Mouse (Mus musculus) midbrain, embryonic 14.5 days (tissue): ENCODE data around the gene Zmynd8. TPM values are rescaled to one million over a fixed set of nuclear protein-coding genes. Genes with fewer than 3 reads are reported as not detected.

ENCODE experiments used
- ATAC-seq: fragments of 200-750 bp; cut with Nextera tagmentation; 2 replicates; pipeline ENCODE4 v1.8.0; 2017; ENCODE audit warnings: moderate number of reproducible peaks, moderate library complexity; ENCODE audit not compliant: low FRiP score, low TSS enrichment
- DNase-seq: peaks from one replicate; pipeline ENCODE4 v3.0.0-alpha.2; 2015
- H3K27ac ChIP-seq: fragments of 300-500 bp; sonication (generic); replicated peaks from 2 replicates; pipeline ENCODE4 v1.5.1; 2014; ENCODE audit warnings: mild to moderate bottlenecking, low read depth, low read length, moderate library complexity
- H3K27me3 ChIP-seq: fragments of 300-500 bp; sonication (generic); 2 replicates; pipeline ENCODE4 v1.6.1; 2014; ENCODE audit warnings: low read length, control low read depth, mixed read lengths; ENCODE audit not compliant: control insufficient read depth, insufficient read depth
- H3K36me3 ChIP-seq: fragments of 300-500 bp; sonication (generic); 2 replicates; pipeline ENCODE4 v1.6.1; 2014; ENCODE audit warnings: low read length, control low read depth; ENCODE audit not compliant: control insufficient read depth, insufficient read depth
- H3K4me1 ChIP-seq: fragments of 300-500 bp; sonication (generic); 2 replicates; pipeline ENCODE4 v1.6.1; 2014; ENCODE audit warnings: mild to moderate bottlenecking, antibody characterized with exemption, low read length, control low read depth; ENCODE audit not compliant: control insufficient read depth, insufficient read depth
- H3K4me2 ChIP-seq: fragments of 300-500 bp; sonication (generic); 2 replicates; pipeline ENCODE4 v1.6.1; 2014; ENCODE audit warnings: mild to moderate bottlenecking, low read length, moderate library complexity
- H3K4me3 ChIP-seq: fragments of 300-500 bp; sonication (generic); replicated peaks from 2 replicates; pipeline ENCODE4 v1.5.1; 2014; ENCODE audit warnings: low read depth, low read length
- H3K9ac ChIP-seq: fragments of 300-500 bp; sonication (generic); replicated peaks from 2 replicates; pipeline ENCODE4 v1.6.1; 2014; ENCODE audit warnings: mild to moderate bottlenecking, low read length, moderate library complexity
- H3K9me3 ChIP-seq: fragments of 300-500 bp; sonication (generic); 2 replicates; pipeline ENCODE4 v1.6.1; 2016; ENCODE audit warnings: low read length, control low read depth, mixed read lengths; ENCODE audit not compliant: control insufficient read depth
- WGBS: fragments of 180-500 bp; shearing (Covaris S2); extraction: QIAGEN DNeasy Blood & Tissue Kit; methylation state at CpG from one replicate; pipeline ENCODE4 v1.1.7; 2014; 5-methylcytosine and 5-hydroxymethylcytosine counted together
- polyA plus RNA-seq: library from polyadenylated mRNA; unstranded; fragments of >200 nt; fragmentation: Nextera tagmentation; extraction: Ambion mirVana; gene quantifications from 2 replicates; pipeline ENCODE4 v1.2.1, GENCODE M21; 2014

Zmynd8 gene
- polyA plus RNA-seq, 1 experiment from 2014 or later: 64.4 TPM

- ATAC-seq: 0 out of 2 replicates have a peak, but pooled peaks have one; percentile 13
- no peaks in the 10 kb centered on the region for H3K9me3 ChIP-seq
- peak overlapping the region; percentile 42 for H3K4me2 ChIP-seq
- H3K4me1 ChIP-seq: peaks cover 89% of the 10 kb centered on the region
- DNase-seq: peak; percentile 73
- WGBS: 6% methylated on average over 13 of the region's 17 CpGs
- peak overlapping the region; percentile 100 for H3K27ac ChIP-seq
- peak overlapping the region; percentile 57 for H3K9ac ChIP-seq
- H3K36me3 ChIP-seq: no peaks in the 10 kb centered on the region
- H3K4me3 ChIP-seq: no peak overlapping the region
- H3K27me3 ChIP-seq: no peaks in the 10 kb centered on the region
These were observed 13.4 kb downstream of the Zmynd8 start for GRCm38 (mm10) chr2:165885225-165885950.

GRCm38 (mm10) chr2:165884577-165885224 lies 14.1 kb downstream of the Zmynd8 start:
- peak; percentile 96 for DNase-seq
- H3K9me3 ChIP-seq: no peaks in the 10 kb centered on the region
- WGBS: 4% methylated on average over 20 of the region's 21 CpGs
- H3K9ac ChIP-seq: peak overlapping the region; percentile 64
- H3K4me1 ChIP-seq: peaks cover 95% of the 10 kb centered on the region
- H3K27ac ChIP-seq: peak overlapping the region; percentile 100
- H3K36me3 ChIP-seq: no peaks in the 10 kb centered on the region
- peak overlapping the region; percentile 35 for H3K4me3 ChIP-seq
- H3K4me2 ChIP-seq: peak overlapping the region; percentile 81
- no peaks in the 10 kb centered on the region for H3K27me3 ChIP-seq
- ATAC-seq: peak; percentile 63

GRCm38 (mm10) chr2:165883846-165884576 lies 14.8 kb downstream of the Zmynd8 start:
- no peaks in the 10 kb centered on the region for H3K27me3 ChIP-seq
- peaks cover 95% of the 10 kb centered on the region for H3K4me1 ChIP-seq
- WGBS: 11% methylated on average over 11 of the region's 11 CpGs
- H3K9ac ChIP-seq: peak overlapping the region; percentile 64
- H3K27ac ChIP-seq: peak overlapping the region; percentile 100
- H3K9me3 ChIP-seq: no peaks in the 10 kb centered on the region
- DNase-seq (peak; percentile 54), ATAC-seq (no peak)
- no peaks in the 10 kb centered on the region for H3K36me3 ChIP-seq
- H3K4me3 ChIP-seq: peak overlapping the region; percentile 35
- H3K4me2 ChIP-seq: peak overlapping the region; percentile 81

GRCm38 (mm10) chr2:165883006-165883405 lies 15.8 kb downstream of the Zmynd8 start:
- no peaks in the 10 kb centered on the region for H3K36me3 ChIP-seq
- DNase-seq: peak; percentile 44

GRCm38 (mm10) chr2:165881585-165882431 lies 17.0 kb downstream of the Zmynd8 start:
- Histone ChIP-seq H3K9ac (peak overlapping the region; percentile 64; the same call in 1 of the 2 replicates), H3K9me3 (no peaks in the 10 kb centered on the region), H3K4me3 (peak overlapping the region; percentile 35), H3K36me3 (no peaks in the 10 kb centered on the region), H3K4me2 (peak overlapping the region; percentile 81), H3K4me1 (peaks cover 95% of the 10 kb centered on the region), H3K27ac (peak overlapping the region; percentile 100), H3K27me3 (no peaks in the 10 kb centered on the region)
- 11% methylated on average over 12 of the region's 13 CpGs for WGBS
- DNase-seq (peak; percentile 56), ATAC-seq (no peak)

More at GRCm38 (mm10) chr2:165883006-165883405, 15.8 kb downstream of the Zmynd8 start:
- Histone ChIP-seq H3K4me1 (peaks cover 95% of the 10 kb centered on the region), H3K4me2 (peak overlapping the region; percentile 81), H3K27me3 (no peaks in the 10 kb centered on the region), H3K9ac (peak overlapping the region; percentile 64), H3K9me3 (no peaks in the 10 kb centered on the region), H3K4me3 (peak overlapping the region; percentile 35), H3K27ac (peak overlapping the region; percentile 100)
- 17% methylated on average over 6 of the region's 6 CpGs for WGBS
- no peak for ATAC-seq

GRCm38 (mm10) chr2:165881220-165881584 lies 17.6 kb downstream of the Zmynd8 start:
- Histone ChIP-seq H3K36me3 (no peaks in the 10 kb centered on the region), H3K27ac (peak overlapping the region; percentile 100), H3K27me3 (no peaks in the 10 kb centered on the region), H3K4me3 (peak overlapping the region; percentile 35), H3K9me3 (no peaks in the 10 kb centered on the region), H3K4me1 (peaks cover 95% of the 10 kb centered on the region), H3K9ac (peak overlapping the region; percentile 64; the same call in 1 of the 2 replicates), H3K4me2 (peak overlapping the region; percentile 81)
- WGBS: under 1% methylated on average over 3 of the region's 3 CpGs
- ATAC-seq (no peak), DNase-seq (peak; percentile 61)

- Histone ChIP-seq H3K4me2 (peak overlapping the region; percentile 81), H3K9ac (peak overlapping the region; percentile 64), H3K27me3 (no peaks in the 10 kb centered on the region), H3K4me1 (peaks cover 95% of the 10 kb centered on the region), H3K27ac (peak overlapping the region; percentile 100), H3K9me3 (no peaks in the 10 kb centered on the region), H3K36me3 (0 out of 2 replicates have a peak, but pooled peaks cover under 1% of the 10 kb centered on the region), H3K4me3 (peak overlapping the region; percentile 35)
- no peak for ATAC-seq
- WGBS: 4% methylated on average over 15 of the region's 15 CpGs
- peak; percentile 76 for DNase-seq
These were observed 18.2 kb downstream of the Zmynd8 start for GRCm38 (mm10) chr2:165880501-165881182.
